Mouse (Mus musculus) neural tube, embryonic 13.5 days (tissue): ENCODE measurements around the gene Ube2g1. TPM values are rescaled to one million over a fixed set of nuclear protein-coding genes. Genes with fewer than 3 reads are reported as not detected.
A peak's percentile ranks its signal among the peaks of the same experiment; 100 is the strongest.

Source experiments
- ATAC-seq: fragments of 200-750 bp; cut with Nextera tagmentation; 2 replicates; pipeline ENCODE4 v1.8.0; 2017; ENCODE audit warnings: low read depth, mild to moderate bottlenecking, moderate TSS enrichment, moderate library complexity
- H3K27ac ChIP-seq: fragments of 300-500 bp; sonication (generic); replicated peaks from 2 replicates; pipeline ENCODE4 v1.5.1; 2015; ENCODE audit warnings: moderate library complexity, mild to moderate bottlenecking, inconsistent platforms
- H3K27me3 ChIP-seq: fragments of 300-500 bp; sonication (generic); 2 replicates; pipeline ENCODE4 v1.6.1; 2015; ENCODE audit warnings: mild to moderate bottlenecking, inconsistent platforms
- H3K36me3 ChIP-seq: fragments of 300-500 bp; sonication (generic); 2 replicates; pipeline ENCODE4 v1.6.1; 2015; ENCODE audit warnings: mild to moderate bottlenecking, inconsistent platforms
- H3K4me1 ChIP-seq: fragments of 300-500 bp; sonication (generic); replicated peaks from 2 replicates; pipeline ENCODE4 v1.6.1; 2015; ENCODE audit warnings: inconsistent platforms
- H3K4me2 ChIP-seq: fragments of 300-500 bp; sonication (generic); 2 replicates; pipeline ENCODE4 v1.6.1; 2015; ENCODE audit warnings: inconsistent platforms, mild to moderate bottlenecking, moderate library complexity
- H3K4me3 ChIP-seq: fragments of 300-500 bp; sonication (generic); 2 replicates; pipeline ENCODE4 v1.5.1; 2015; ENCODE audit warnings: mild to moderate bottlenecking, inconsistent platforms
- H3K9ac ChIP-seq: fragments of 300-500 bp; sonication (generic); 2 replicates; pipeline ENCODE4 v1.6.1; 2015; ENCODE audit warnings: moderate library complexity, mild to moderate bottlenecking, inconsistent platforms
- H3K9me3 ChIP-seq: fragments of 300-500 bp; sonication (generic); 2 replicates; pipeline ENCODE4 v1.6.1; 2016; ENCODE audit warnings: inconsistent platforms
- WGBS: fragments of 180-500 bp; shearing (Covaris S2); methylation state at CpG from one replicate; pipeline ENCODE4 v1.1.7; 2015; 5-methylcytosine and 5-hydroxymethylcytosine counted together
- polyA plus RNA-seq: library from polyadenylated mRNA; unstranded; fragments of >200 nt; fragmentation: Nextera tagmentation; extraction: Ambion mirVana; gene quantifications from 2 replicates; pipeline ENCODE4 v1.2.1, GENCODE M21; 2015

Ube2g1 gene
- polyA plus RNA-seq, 1 experiment from 2014 or later, result 108 TPM

- Histone ChIP-seq H3K27me3 (no peaks in the 10 kb centered on the region), H3K4me1 (peaks cover 16% of the 10 kb centered on the region), H3K9me3 (no peaks in the 10 kb centered on the region), H3K9ac (peak overlapping the region; percentile 61), H3K36me3 (no peaks in the 10 kb centered on the region), H3K27ac (peak overlapping the region; percentile 67), H3K4me3 (peak overlapping the region; percentile 31), H3K4me2 (peak overlapping the region; percentile 60)
- WGBS, result under 1% methylated on average over 24 of the region's 24 CpGs
- ATAC-seq, result peak; percentile 65
Observed at GRCm38 (mm10) chr11:72576466-72577351, 30.4 kb upstream of the Ube2g1 start.

GRCm38 (mm10) chr11:72578471-72578870 lies 28.6 kb upstream of the Ube2g1 start:
- Histone ChIP-seq H3K27me3 (no peaks in the 10 kb centered on the region), H3K9ac (no peak overlapping the region), H3K9me3 (no peaks in the 10 kb centered on the region), H3K4me3 (no peak overlapping the region), H3K4me1 (peaks cover 16% of the 10 kb centered on the region), H3K36me3 (no peaks in the 10 kb centered on the region), H3K4me2 (no peak overlapping the region), H3K27ac (no peak overlapping the region)
- ATAC-seq, result no peak
- WGBS, result 85% methylated on average over 4 of the region's 4 CpGs

- Histone ChIP-seq H3K36me3 (no peaks in the 10 kb centered on the region), H3K4me2 (no peak overlapping the region), H3K4me3 (no peak overlapping the region), H3K9ac (no peak overlapping the region), H3K27me3 (no peaks in the 10 kb centered on the region), H3K9me3 (no peaks in the 10 kb centered on the region), H3K27ac (no peak overlapping the region), H3K4me1 (peaks cover 6% of the 10 kb centered on the region)
- no peak for ATAC-seq
- 74% methylated on average over 8 of the region's 8 CpGs for WGBS
Observed at GRCm38 (mm10) chr11:72581609-72582447, 25.3 kb upstream of the Ube2g1 start.

GRCm38 (mm10) chr11:72582448-72582705 lies 24.7 kb upstream of the Ube2g1 start:
- Histone ChIP-seq H3K27me3 (no peaks in the 10 kb centered on the region), H3K27ac (no peak overlapping the region), H3K9ac (no peak overlapping the region), H3K4me3 (no peak overlapping the region), H3K4me2 (no peak overlapping the region), H3K36me3 (no peaks in the 10 kb centered on the region), H3K4me1 (0 out of 2 replicates have a peak, but pooled peaks cover under 1% of the 10 kb centered on the region), H3K9me3 (no peaks in the 10 kb centered on the region)
- ATAC-seq, result no peak
- 78% methylated on average over 3 of the region's 3 CpGs for WGBS

GRCm38 (mm10) chr11:72583092-72583491 lies 24.0 kb upstream of the Ube2g1 start:
- no peaks in the 10 kb centered on the region for H3K4me1 ChIP-seq
- no peaks in the 10 kb centered on the region for H3K36me3 ChIP-seq
- H3K27ac ChIP-seq, result no peak overlapping the region
- no peak overlapping the region for H3K4me2 ChIP-seq
- H3K27me3 ChIP-seq, result no peaks in the 10 kb centered on the region
- no peak for ATAC-seq
- no peaks in the 10 kb centered on the region for H3K9me3 ChIP-seq
- H3K4me3 ChIP-seq, result no peak overlapping the region
- WGBS, result 83% methylated on average over 2 of the region's 2 CpGs
- H3K9ac ChIP-seq, result no peak overlapping the region

GRCm38 (mm10) chr11:72586570-72586969 lies 20.5 kb upstream of the Ube2g1 start:
- WGBS, result 92% methylated on average over 3 of the region's 3 CpGs
- H3K36me3 ChIP-seq, result no peaks in the 10 kb centered on the region
- no peaks in the 10 kb centered on the region for H3K9me3 ChIP-seq
- no peak overlapping the region for H3K4me3 ChIP-seq
- H3K9ac ChIP-seq, result no peak overlapping the region
- H3K27me3 ChIP-seq, result no peaks in the 10 kb centered on the region
- H3K4me1 ChIP-seq, result no peaks in the 10 kb centered on the region
- no peak overlapping the region for H3K27ac ChIP-seq
- no peak overlapping the region for H3K4me2 ChIP-seq
- ATAC-seq, result no peak

- Histone ChIP-seq H3K27me3 (no peaks in the 10 kb centered on the region), H3K4me1 (no peaks in the 10 kb centered on the region), H3K9ac (no peak overlapping the region), H3K4me3 (no peak overlapping the region), H3K9me3 (no peaks in the 10 kb centered on the region), H3K36me3 (no peaks in the 10 kb centered on the region), H3K4me2 (no peak overlapping the region), H3K27ac (no peak overlapping the region)
- 71% methylated on average over 7 of the region's 7 CpGs for WGBS
- ATAC-seq, result no peak
Observed at GRCm38 (mm10) chr11:72587537-72588233, 19.4 kb upstream of the Ube2g1 start.

- Histone ChIP-seq H3K9me3 (no peaks in the 10 kb centered on the region), H3K4me3 (no peak overlapping the region), H3K27ac (no peak overlapping the region), H3K27me3 (0 out of 2 replicates have a peak, but pooled peaks cover 2% of the 10 kb centered on the region), H3K36me3 (no peaks in the 10 kb centered on the region), H3K4me2 (no peak overlapping the region), H3K4me1 (no peaks in the 10 kb centered on the region), H3K9ac (no peak overlapping the region)
- ATAC-seq, result no peak
- WGBS, result 74% methylated on average over 2 of the region's 2 CpGs
Observed at GRCm38 (mm10) chr11:72595010-72595737, 11.9 kb upstream of the Ube2g1 start.

GRCm38 (mm10) chr11:72597780-72598179 lies 9.3 kb upstream of the Ube2g1 start:
- no peak for ATAC-seq
- H3K27ac ChIP-seq, result no peak overlapping the region
- H3K4me3 ChIP-seq, result no peak overlapping the region
- H3K4me2 ChIP-seq, result no peak overlapping the region
- no peaks in the 10 kb centered on the region for H3K36me3 ChIP-seq
- H3K9ac ChIP-seq, result no peak overlapping the region
- no peaks in the 10 kb centered on the region for H3K9me3 ChIP-seq
- H3K4me1 ChIP-seq, result no peaks in the 10 kb centered on the region
- 0 out of 2 replicates have a peak, but pooled peaks cover 2% of the 10 kb centered on the region for H3K27me3 ChIP-seq
- WGBS, result 93% methylated on average over 4 of the region's 4 CpGs

GRCm38 (mm10) chr11:72607469-72608070 lies 487 bp downstream of the Ube2g1 start:
- no peaks in the 10 kb centered on the region for H3K27me3 ChIP-seq
- no peaks in the 10 kb centered on the region for H3K36me3 ChIP-seq
- WGBS, result under 1% methylated on average over 79 of the region's 79 CpGs
- peak overlapping the region; percentile 97 for H3K4me3 ChIP-seq
- H3K27ac ChIP-seq, result peak overlapping the region; percentile 99
- ATAC-seq, result peak; percentile 61
- peaks cover 28% of the 10 kb centered on the region for H3K4me1 ChIP-seq
- H3K9me3 ChIP-seq, result no peaks in the 10 kb centered on the region
- H3K4me2 ChIP-seq, result peak overlapping the region; percentile 58
- H3K9ac ChIP-seq, result peak overlapping the region; percentile 98

GRCm38 (mm10) chr11:72608071-72608679 lies 1.1 kb downstream of the Ube2g1 start:
- H3K4me2 ChIP-seq, result peak overlapping the region; percentile 58
- H3K9me3 ChIP-seq, result no peaks in the 10 kb centered on the region
- ATAC-seq, result peak; percentile 88
- H3K36me3 ChIP-seq, result no peaks in the 10 kb centered on the region
- H3K4me3 ChIP-seq, result peak overlapping the region; percentile 97
- under 1% methylated on average over 44 of the region's 55 CpGs for WGBS
- peak overlapping the region; percentile 98 for H3K9ac ChIP-seq
- peaks cover 28% of the 10 kb centered on the region for H3K4me1 ChIP-seq
- peak overlapping the region; percentile 99 for H3K27ac ChIP-seq
- H3K27me3 ChIP-seq, result no peaks in the 10 kb centered on the region
